Mouse (Mus musculus) lung, postnatal 10 days (tissue): Measurements from ENCODE around the gene Ptprk.

ENCODE experiments used
- DNase-seq: peaks from one replicate; pipeline ENCODE4 v3.0.0; 2021

Gene Ptprk

GRCm38 (mm10) chr10:28113879-28114278 is 39.3 kb downstream of the Ptprk start:
- peak; percentile 63 for DNase-seq

GRCm38 (mm10) chr10:28116982-28117381 is 42.4 kb downstream of the Ptprk start:
- DNase-seq: no peak

- DNase-seq: no peak
Observed at GRCm38 (mm10) chr10:28118783-28119365, 44.3 kb downstream of the Ptprk start.

- DNase-seq: no peak
Observed at GRCm38 (mm10) chr10:28123881-28124280, 49.3 kb downstream of the Ptprk start.

- DNase-seq: no peak
Observed at GRCm38 (mm10) chr10:28128011-28128410, 53.4 kb downstream of the Ptprk start.

GRCm38 (mm10) chr10:28128450-28128849 is 53.8 kb downstream of the Ptprk start:
- DNase-seq: no peak

- DNase-seq: no peak
Observed at GRCm38 (mm10) chr10:28130422-28130821, 55.8 kb downstream of the Ptprk start.

- DNase-seq: no peak
Observed at GRCm38 (mm10) chr10:28133770-28134169, 59.1 kb downstream of the Ptprk start.

GRCm38 (mm10) chr10:28138399-28138798 is 63.8 kb downstream of the Ptprk start:
- no peak for DNase-seq

GRCm38 (mm10) chr10:28144459-28144858 is 69.8 kb downstream of the Ptprk start:
- no peak for DNase-seq

- DNase-seq: no peak
Observed at GRCm38 (mm10) chr10:28145326-28145725, 70.7 kb downstream of the Ptprk start.

GRCm38 (mm10) chr10:28155688-28156685 is 81.4 kb downstream of the Ptprk start:
- no peak for DNase-seq

- no peak for DNase-seq
Observed at GRCm38 (mm10) chr10:28159716-28160115, 85.1 kb downstream of the Ptprk start.

- DNase-seq: no peak
Observed at GRCm38 (mm10) chr10:28161306-28161705, 86.7 kb downstream of the Ptprk start.

GRCm38 (mm10) chr10:28164250-28164649 is 89.6 kb downstream of the Ptprk start:
- DNase-seq: peak; percentile 32

GRCm38 (mm10) chr10:28164746-28165145 is 90.1 kb downstream of the Ptprk start:
- peak; percentile 4 for DNase-seq

GRCm38 (mm10) chr10:28166610-28167009 is 92.0 kb downstream of the Ptprk start:
- DNase-seq: no peak

- no peak for DNase-seq
Observed at GRCm38 (mm10) chr10:28167097-28167496, 92.5 kb downstream of the Ptprk start.

- DNase-seq: no peak
Observed at GRCm38 (mm10) chr10:28171196-28171595, 96.6 kb downstream of the Ptprk start.

- no peak for DNase-seq
Observed at GRCm38 (mm10) chr10:28178876-28179275, 104.3 kb downstream of the Ptprk start.

GRCm38 (mm10) chr10:28182081-28182480 is 107.5 kb downstream of the Ptprk start:
- DNase-seq: no peak

GRCm38 (mm10) chr10:28184675-28185074 is 110.1 kb downstream of the Ptprk start:
- DNase-seq: no peak

GRCm38 (mm10) chr10:28185326-28185725 is 110.7 kb downstream of the Ptprk start:
- DNase-seq: no peak
